Mouse (Mus musculus) urinary bladder, postnatal 36 days (tissue): Measurements from ENCODE around the gene Ppp1r14b.

Source experiments
- DNase-seq, 2 experiments: peaks; one replicate each; pipeline ENCODE4 v3.0.0; 2022; ENCODE audit warnings: low spot score in 2 of 2, mixed read lengths in 1 of 2

The Ppp1r14b gene

DNA sequence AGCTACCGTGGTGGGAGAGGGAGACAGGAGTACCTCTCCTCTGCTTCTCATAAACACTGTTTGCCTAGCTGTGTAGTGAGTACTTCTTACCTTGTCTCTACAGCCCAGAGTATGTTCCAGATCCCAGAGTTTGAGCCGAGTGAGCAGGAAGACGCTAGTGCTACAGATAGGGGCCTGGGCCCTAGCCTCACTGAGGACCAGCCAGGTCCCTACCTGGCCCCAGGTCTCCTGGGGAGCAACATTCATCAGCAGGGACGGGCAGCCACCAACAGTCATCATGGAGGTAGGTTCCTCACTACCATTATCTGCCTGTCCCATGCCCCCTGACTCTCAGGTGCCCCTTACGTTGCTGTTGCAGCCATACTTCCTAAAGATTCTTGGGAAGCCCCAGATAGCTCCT, 32.0 kb upstream of the Ppp1r14b start:
- no peak for DNase-seq

DNA sequence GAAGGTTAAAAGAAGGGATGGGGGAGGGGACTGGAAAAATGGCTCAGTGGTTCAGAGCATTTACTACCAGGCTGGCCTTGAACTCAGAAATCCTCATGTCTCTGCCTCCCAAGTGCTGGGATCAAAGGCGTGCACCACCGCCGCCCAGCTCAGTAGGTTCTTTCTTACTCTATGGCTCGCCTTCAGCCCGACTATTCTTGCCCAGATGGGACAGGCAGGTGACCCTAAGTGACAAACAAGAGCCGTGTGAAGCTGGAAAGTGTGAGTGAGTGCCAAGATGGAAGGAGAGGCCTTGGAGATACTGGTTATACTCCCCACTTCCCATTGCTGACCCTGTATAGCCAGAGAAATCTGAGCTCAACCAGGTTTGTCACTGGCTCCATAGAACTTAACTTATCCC, 31.1 kb upstream of the Ppp1r14b start:
- DNase-seq: no peak

GRCm38 (mm10) chr19:6947742-6948141, 27.0 kb upstream of the Ppp1r14b start:
- DNase-seq: no peak

DNA sequence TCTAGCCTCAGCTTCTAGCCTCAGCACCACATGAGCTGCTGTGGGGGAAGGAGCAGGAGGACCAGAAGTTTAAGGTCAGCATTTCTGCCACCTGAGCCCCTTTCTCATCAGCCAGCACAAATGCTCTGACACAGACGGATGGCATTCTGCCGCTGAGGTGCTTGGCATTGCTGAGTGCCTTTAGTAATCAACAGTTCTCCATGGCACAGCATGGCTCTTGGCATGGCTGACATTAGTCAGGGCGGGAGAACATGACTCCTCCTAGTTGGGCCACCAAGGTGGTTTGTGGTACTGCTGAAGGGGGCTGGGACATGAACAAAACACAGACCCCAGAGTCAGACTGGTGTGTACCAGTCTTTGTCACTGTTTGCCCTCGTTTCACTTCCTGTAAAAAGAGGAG, 26.6 kb upstream of the Ppp1r14b start:
- no peak for DNase-seq

DNA sequence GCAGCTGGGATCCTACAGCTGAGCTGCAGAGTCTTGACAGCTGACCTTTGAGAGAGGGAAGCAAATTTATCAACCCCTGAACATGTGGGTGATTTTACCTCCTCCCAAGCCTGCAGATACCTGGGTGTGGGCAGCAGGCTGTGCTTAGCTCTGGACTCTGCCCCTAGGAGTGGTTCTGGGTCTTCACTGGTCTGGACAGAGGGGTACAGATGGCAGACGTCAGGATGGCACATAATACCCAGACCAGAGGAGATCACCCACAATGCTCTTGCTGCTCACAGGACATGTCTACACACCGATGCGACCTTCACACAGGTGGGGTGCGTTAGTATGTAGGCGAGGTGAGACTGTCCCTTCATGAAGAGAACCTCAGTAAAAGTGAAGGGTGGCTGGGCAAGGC, 25.2 kb upstream of the Ppp1r14b start:
- DNase-seq: no peak

GRCm38 (mm10) chr19:6949951-6950350, 24.8 kb upstream of the Ppp1r14b start:
- DNase-seq: no peak

- peak in 1 of 2 experiments; percentile 48 for DNase-seq
These were observed 24.1 kb upstream of the Ppp1r14b start for GRCm38 (mm10) chr19:6950613-6951153.

DNA sequence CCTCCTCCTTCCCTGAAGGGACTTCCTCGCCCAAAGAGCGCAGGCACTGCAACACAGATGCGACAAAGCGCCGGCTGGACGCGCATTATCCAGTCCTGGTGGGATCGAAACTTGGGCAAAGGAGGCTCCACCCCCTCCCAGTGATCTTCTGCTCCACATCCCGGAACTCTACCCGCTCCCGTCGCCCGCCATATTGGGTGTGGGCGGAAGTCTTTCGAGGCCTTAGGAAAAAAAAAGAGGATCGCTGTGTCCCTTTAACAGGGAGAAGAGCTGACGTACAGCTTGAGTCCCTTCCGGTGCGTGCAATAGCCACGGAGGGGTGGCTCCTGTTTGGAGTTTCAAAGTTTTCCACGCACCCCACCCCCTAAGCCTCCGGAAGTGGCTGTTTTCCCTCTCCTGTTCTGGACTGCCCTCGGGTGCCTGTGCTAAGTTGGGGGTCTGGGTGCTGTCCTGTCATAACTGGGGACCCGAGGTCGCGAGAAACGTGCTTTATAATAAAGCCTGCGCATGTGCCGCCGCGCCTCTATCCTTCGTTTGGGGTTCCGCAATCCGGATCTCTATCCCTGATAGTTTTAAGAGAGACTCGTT, 23.3 kb upstream of the Ppp1r14b start:
- peak; percentile 93 to 97 for DNase-seq

DNA sequence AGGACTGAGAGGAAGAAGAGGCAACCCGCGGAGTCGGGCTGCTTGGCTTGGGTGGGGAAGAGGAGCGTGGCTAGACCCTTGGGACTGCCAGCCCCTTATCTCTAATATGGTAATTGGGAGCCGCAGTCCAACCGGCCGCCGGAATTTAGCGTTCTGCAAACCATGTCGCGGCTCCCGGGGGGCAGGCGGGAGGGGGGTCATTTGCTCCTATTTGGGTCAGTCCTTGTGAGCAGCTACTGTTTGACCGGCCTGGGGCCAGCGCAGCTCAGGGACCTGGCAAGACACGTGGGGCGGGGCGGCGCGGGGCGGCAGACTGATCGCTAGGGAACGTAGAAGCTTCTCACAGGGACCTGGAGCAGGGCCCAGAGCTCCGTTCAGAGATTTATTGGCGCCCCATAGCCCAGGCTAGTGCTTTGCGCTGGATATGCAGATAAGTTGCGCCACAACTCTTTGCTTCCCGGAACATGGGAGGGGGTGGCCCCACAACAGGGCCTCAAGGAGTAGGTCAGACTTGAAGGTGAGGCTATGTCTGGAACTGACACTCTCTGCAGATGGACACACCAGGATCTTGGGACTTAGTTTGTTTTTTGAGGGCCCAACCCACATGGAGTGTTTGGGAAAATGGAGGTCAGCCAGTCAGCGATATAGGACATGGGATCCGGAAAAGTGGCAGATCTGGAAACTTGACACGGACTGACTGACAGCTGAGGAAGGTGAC, 22.6 kb upstream of the Ppp1r14b start:
- DNase-seq: peak; percentile 75 to 87

- DNase-seq: peak; percentile 61 to 76
These were observed 22.1 kb upstream of the Ppp1r14b start for GRCm38 (mm10) chr19:6952712-6953037.

GRCm38 (mm10) chr19:6954046-6954445, 20.7 kb upstream of the Ppp1r14b start:
- peak in 1 of 2 experiments; percentile 57 for DNase-seq

GRCm38 (mm10) chr19:6955424-6955823, 19.3 kb upstream of the Ppp1r14b start:
- DNase-seq: no peak

DNA sequence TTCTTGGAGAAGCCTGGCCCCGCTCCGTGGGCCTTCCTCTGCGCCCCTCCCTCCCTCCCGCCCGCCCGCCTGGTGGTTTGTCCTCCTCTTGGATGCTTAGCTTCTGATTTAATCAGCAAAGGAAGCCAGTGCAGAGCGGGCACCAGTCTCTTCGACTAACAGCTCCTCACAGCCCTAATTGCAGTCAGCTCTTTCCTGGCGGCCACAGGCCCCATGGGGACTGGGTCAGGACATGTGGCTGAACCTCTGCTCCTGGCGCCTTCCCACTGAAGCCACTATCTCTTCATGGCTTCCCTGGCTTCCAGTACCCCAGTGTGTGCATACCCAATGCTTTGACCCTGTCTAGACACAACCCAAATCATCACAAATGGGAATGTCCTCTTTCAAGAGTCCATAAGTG, 18.3 kb upstream of the Ppp1r14b start:
- DNase-seq: no peak

DNA sequence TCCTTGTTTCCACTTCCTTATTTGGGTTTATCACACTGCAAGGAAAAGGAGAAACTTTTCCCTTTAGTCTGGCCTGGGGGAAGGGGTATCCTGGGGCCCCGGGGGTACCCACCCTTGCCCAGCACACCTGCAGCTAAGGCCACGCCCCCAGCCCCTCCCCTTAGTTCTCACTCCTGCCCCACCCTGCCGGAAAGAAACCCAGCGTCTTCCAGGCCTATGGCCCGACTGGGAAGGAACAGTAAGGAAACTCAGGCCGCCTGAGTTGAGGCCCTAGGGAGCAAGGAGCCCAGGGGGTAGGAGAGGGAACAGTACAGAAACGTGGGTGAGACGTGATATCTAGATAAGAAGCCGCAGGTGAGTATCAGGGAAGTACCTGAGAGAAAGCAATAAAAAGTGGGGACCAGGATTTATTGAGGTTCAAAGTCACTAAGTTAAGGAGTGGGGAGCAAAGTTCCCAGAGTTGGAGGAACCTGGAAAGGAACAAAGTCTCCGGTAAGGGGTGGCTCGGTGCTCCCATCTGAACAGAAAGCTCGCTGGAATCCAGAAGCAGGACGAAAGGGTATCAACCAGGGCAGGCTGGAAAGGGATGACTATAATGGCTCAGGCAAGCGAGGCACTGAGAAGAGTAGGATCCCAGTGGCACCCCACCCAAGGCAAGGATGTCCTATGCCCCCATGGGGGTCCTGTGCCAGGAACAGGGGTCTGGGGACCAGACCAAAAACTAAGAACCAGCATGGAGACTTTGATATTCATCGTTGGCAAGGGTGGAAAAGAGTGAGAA, 6.1 kb upstream of the Ppp1r14b start:
- peak in 1 of 2 experiments; percentile 67 for DNase-seq

- peak in 1 of 2 experiments; percentile 29 for DNase-seq
These were observed 5.5 kb upstream of the Ppp1r14b start for GRCm38 (mm10) chr19:6969291-6969664.

GRCm38 (mm10) chr19:6969665-6970381, 4.9 kb upstream of the Ppp1r14b start:
- DNase-seq: peak; percentile 64 to 75

DNA sequence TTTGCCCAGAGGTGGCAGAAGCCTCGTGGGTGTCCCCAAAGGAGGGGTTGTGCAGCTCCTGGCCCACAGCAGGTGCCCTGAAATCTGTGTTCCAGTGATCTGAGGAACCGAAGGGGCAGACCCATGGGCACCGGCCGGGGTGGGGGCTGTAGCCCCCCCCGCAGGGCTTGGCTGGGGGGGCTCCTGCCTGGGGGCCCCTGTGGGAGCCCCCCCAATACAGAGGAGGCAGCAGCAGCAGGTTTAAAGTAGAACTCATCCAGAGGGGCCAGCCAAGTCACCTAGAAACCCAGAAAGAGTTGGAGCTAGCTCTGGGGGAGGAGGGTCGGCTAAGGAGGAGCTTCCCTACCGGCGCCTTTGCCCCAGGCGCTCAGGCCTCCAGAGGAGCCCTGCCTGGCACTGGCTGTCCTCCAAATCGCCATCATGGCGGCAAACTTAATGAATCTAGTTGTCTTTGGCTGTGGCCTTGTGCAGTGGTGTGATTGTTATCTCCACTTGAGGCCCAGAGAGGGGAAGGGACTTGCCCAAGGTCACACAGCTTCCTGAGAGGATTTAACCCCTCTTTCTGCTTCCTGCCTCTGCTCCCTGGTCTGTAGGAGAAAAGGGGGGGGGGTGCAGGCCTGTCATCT, 4.2 kb upstream of the Ppp1r14b start:
- DNase-seq: no peak

GRCm38 (mm10) chr19:6971644-6972043, 3.1 kb upstream of the Ppp1r14b start:
- DNase-seq: no peak

DNA sequence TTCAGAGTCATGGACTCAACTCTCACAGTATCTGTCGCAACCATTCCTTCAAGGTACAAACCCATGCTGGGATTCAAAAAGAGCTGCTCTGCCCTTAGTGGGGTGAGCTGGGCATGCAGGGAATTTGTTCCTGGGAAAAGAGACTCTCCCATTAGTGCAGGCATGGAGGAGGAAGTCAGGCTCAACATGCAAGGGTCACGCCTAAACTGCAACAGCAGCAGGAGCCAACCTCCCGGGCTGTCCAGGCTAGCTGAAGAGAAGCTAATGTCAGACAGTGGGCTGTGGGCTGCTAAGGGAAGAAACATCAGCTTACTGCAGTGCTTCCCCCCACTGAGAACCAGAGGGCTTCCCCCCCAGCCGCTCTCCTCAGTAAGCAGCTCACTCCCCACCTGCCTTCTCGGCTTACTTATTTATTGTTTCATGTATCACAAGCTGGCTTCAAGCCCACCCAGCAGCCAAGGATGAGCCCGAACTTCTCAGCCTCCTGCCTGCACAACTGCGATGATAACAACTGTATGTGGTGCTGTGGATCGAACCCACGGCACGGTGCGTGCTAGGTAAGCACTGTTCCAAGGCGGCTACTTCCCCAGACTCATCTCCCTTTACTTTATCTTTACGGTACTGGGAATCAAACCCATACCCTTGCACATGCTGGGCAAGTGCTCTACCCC, 2.4 kb upstream of the Ppp1r14b start:
- DNase-seq: no peak

- DNase-seq: no peak
These were observed 1.1 kb upstream of the Ppp1r14b start for GRCm38 (mm10) chr19:6973581-6974190.
